Mouse (Mus musculus) neural tube, embryonic 12.5 days (tissue): ENCODE results near the gene Utp6. TPM values are rescaled to one million over a fixed set of nuclear protein-coding genes. Genes with fewer than 3 reads are reported as not detected.

Source experiments
- ATAC-seq: fragments of 200-750 bp; cut with Nextera tagmentation; 2 replicates; pipeline ENCODE4 v1.8.0; 2017; ENCODE audit warnings: low read depth, mild to moderate bottlenecking, moderate TSS enrichment, moderate library complexity; ENCODE audit not compliant: low FRiP score
- H3K27ac ChIP-seq: fragments of 300-500 bp; sonication (generic); 2 replicates; pipeline ENCODE4 v1.5.1; 2016
- H3K27me3 ChIP-seq: fragments of 300-500 bp; sonication (generic); replicated peaks from 2 replicates; pipeline ENCODE4 v1.6.1; 2016; ENCODE audit warnings: mild to moderate bottlenecking
- H3K36me3 ChIP-seq: fragments of 300-500 bp; sonication (generic); 2 replicates; pipeline ENCODE4 v1.6.1; 2016; ENCODE audit warnings: mild to moderate bottlenecking
- H3K4me1 ChIP-seq: fragments of 300-500 bp; sonication (generic); 2 replicates; pipeline ENCODE4 v1.6.1; 2016
- H3K4me2 ChIP-seq: fragments of 300-500 bp; sonication (generic); replicated peaks from 2 replicates; pipeline ENCODE4 v1.6.1; 2016; ENCODE audit warnings: mild to moderate bottlenecking
- H3K4me3 ChIP-seq: fragments of 300-500 bp; sonication (generic); 2 replicates; pipeline ENCODE4 v1.5.1; 2016
- H3K9ac ChIP-seq: fragments of 300-500 bp; sonication (generic); 2 replicates; pipeline ENCODE4 v1.6.1; 2016; ENCODE audit warnings: mild to moderate bottlenecking
- H3K9me3 ChIP-seq: fragments of 300-500 bp; sonication (generic); 2 replicates; pipeline ENCODE4 v1.6.1; 2016; ENCODE audit warnings: mild to moderate bottlenecking
- WGBS: fragments of 180-500 bp; shearing (Covaris S2); methylation state at CpG from one replicate; pipeline ENCODE4 v1.1.7; 2016; 5-methylcytosine and 5-hydroxymethylcytosine counted together
- polyA plus RNA-seq: library from polyadenylated mRNA; unstranded; fragments of >200 nt; fragmentation: Nextera tagmentation; extraction: Ambion mirVana; gene quantifications from 2 replicates; pipeline ENCODE4 v1.2.1, GENCODE M21; 2016

Utp6 gene
- polyA plus RNA-seq, 1 experiment from 2014 or later = 61.6 TPM

GRCm38 (mm10) chr11:79892259-79892658 lies 69.9 kb downstream of the Utp6 start:
- Histone ChIP-seq H3K9me3 (no peaks in the 10 kb centered on the region), H3K27ac (no peak overlapping the region), H3K36me3 (no peaks in the 10 kb centered on the region), H3K4me3 (no peak overlapping the region), H3K4me2 (no peak overlapping the region), H3K27me3 (no peaks in the 10 kb centered on the region), H3K9ac (no peak overlapping the region), H3K4me1 (no peaks in the 10 kb centered on the region)
- ATAC-seq = no peak
- WGBS = 86% methylated on average over 6 of the region's 6 CpGs

GRCm38 (mm10) chr11:79890822-79891221 lies 71.4 kb downstream of the Utp6 start:
- 79% methylated on average over 2 of the region's 2 CpGs for WGBS
- ATAC-seq = no peak
- no peak overlapping the region for H3K9ac ChIP-seq
- no peaks in the 10 kb centered on the region for H3K27me3 ChIP-seq
- H3K4me2 ChIP-seq = no peak overlapping the region
- no peaks in the 10 kb centered on the region for H3K9me3 ChIP-seq
- no peaks in the 10 kb centered on the region for H3K4me1 ChIP-seq
- H3K4me3 ChIP-seq = no peak overlapping the region
- no peak overlapping the region for H3K27ac ChIP-seq
- no peaks in the 10 kb centered on the region for H3K36me3 ChIP-seq

DNA sequence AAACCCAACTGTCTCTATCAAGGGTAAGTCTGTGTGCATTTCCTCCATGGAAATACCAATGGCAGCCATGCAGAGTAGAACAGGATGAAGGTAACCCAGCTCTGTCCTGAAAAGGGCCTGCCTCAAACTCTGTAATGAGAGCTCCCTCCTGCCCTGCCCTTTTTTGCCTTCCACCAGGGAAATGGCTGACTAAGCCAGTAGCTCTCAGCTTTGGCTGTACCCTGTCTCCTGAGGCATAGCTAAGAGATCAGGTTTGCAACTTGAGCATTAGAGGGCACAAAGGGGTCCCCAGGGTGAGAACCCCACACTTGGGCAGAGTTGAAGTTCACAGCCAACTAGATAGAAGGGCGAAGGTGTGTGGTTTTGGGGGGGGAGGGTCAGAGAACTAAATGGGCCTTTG lies 75.2 kb downstream of the Utp6 start:
- Histone ChIP-seq H3K27me3 (no peaks in the 10 kb centered on the region), H3K4me3 (no peak overlapping the region), H3K27ac (no peak overlapping the region), H3K4me2 (no peak overlapping the region), H3K4me1 (no peaks in the 10 kb centered on the region), H3K36me3 (no peaks in the 10 kb centered on the region), H3K9me3 (no peaks in the 10 kb centered on the region), H3K9ac (no peak overlapping the region)
- WGBS = 88% methylated on average over 1 of the region's 1 CpGs
- no peak for ATAC-seq

- Histone ChIP-seq H3K9ac (no peak overlapping the region), H3K9me3 (no peaks in the 10 kb centered on the region), H3K4me2 (no peak overlapping the region), H3K4me3 (no peak overlapping the region), H3K4me1 (no peaks in the 10 kb centered on the region), H3K27ac (no peak overlapping the region), H3K36me3 (no peaks in the 10 kb centered on the region), H3K27me3 (no peaks in the 10 kb centered on the region)
- no peak for ATAC-seq
- WGBS = 100% methylated on average over 1 of the region's 1 CpGs
These were observed 75.8 kb downstream of the Utp6 start for GRCm38 (mm10) chr11:79886395-79886794.

DNA sequence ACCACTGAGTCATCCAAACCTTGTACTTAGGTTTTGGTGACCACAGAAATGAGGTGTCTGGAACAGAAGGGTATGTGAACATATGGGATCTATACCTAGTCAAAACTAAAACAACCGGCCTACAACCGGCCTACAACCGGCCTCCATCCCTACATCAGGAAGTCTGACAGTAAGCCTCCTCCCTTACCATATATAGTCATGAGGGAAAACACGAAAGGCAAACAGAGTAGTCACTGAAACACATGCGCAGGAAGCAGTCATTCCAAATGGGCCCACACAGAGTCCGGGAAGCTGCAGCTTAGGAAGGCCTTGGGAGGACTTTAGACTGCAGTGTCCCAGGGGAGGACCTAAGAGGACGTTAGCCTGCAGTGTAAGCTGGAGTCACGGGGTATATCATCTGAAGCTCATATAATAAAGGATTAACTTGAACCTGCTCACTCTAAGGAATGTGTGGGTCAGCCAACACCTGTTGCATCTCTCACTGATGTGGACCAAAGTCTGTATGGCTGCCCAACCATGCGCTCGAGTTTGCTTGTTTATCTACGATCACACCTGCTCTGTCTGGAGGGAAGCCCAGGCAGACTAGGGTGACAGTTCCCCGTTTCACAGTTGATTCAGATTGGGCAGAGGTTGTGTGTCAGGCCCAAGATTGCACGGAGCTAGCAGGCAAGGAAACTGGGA lies 76.3 kb downstream of the Utp6 start:
- H3K27me3 ChIP-seq = no peaks in the 10 kb centered on the region
- H3K36me3 ChIP-seq = no peaks in the 10 kb centered on the region
- H3K9me3 ChIP-seq = no peaks in the 10 kb centered on the region
- H3K9ac ChIP-seq = no peak overlapping the region
- no peak overlapping the region for H3K4me3 ChIP-seq
- no peak for ATAC-seq
- 84% methylated on average over 13 of the region's 13 CpGs for WGBS
- H3K4me1 ChIP-seq = no peaks in the 10 kb centered on the region
- no peak overlapping the region for H3K4me2 ChIP-seq
- H3K27ac ChIP-seq = no peak overlapping the region

DNA sequence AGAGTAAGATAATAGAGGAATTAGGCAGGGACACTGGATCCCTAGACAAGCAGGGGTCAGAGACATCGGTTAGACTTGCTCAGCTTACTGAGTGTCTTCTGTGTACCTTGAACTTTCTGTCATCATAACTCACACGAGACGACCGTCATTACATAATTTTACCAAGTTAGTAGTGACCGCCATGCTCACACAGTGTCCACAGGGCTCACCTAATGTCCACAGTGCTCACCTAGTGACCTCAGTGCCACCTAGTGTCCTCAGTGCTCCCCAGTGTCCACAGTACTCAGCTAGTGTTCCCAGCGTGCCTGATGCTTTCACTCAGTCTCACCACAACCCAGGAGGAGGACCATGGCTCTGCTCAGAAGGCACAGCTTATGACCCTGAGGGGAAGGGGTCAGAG lies 77.4 kb downstream of the Utp6 start:
- Histone ChIP-seq H3K9me3 (no peaks in the 10 kb centered on the region), H3K27me3 (no peaks in the 10 kb centered on the region), H3K27ac (no peak overlapping the region), H3K4me3 (no peak overlapping the region), H3K9ac (no peak overlapping the region), H3K4me1 (no peaks in the 10 kb centered on the region), H3K4me2 (no peak overlapping the region), H3K36me3 (no peaks in the 10 kb centered on the region)
- 89% methylated on average over 6 of the region's 6 CpGs for WGBS
- ATAC-seq = no peak

Other genes with a start within 250 kb of the Utp6 start
- gene Suz12, start 30.7 kb upstream of the Utp6 start, polyA plus RNA-seq = 23.7 and 24.3 TPM in 2 replicates
- 24.0 and 25.2 TPM in 2 replicates for gene Crlf3, start 118.6 kb upstream of the Utp6 start, polyA plus RNA-seq
- 9.4 and 9.5 TPM in 2 replicates for gene Atad5, start 127.0 kb upstream of the Utp6 start, polyA plus RNA-seq
- gene Tefm, start 179.8 kb upstream of the Utp6 start, polyA plus RNA-seq = 25.8 and 31.6 TPM in 2 replicates
- gene Adap2, start 191.7 kb upstream of the Utp6 start, polyA plus RNA-seq = 2.5 and 2.9 TPM in 2 replicates
- 3.0 and 3.2 TPM in 2 replicates for gene Rnf135, start 221.5 kb upstream of the Utp6 start, polyA plus RNA-seq
- gene Rhot1, start 246.6 kb upstream of the Utp6 start, polyA plus RNA-seq = 70.9 and 72.1 TPM in 2 replicates